Mouse (Mus musculus) cerebellum, postnatal 14 days (tissue): ENCODE results near the gene Lamtor4.
"Not testable (repeated sequence)": the region's sequence is repeated elsewhere in the genome, so short reads cannot be mapped to it uniquely, and the experiment has no call there.

Experiments
- DNase-seq, 2 experiments: peaks; one replicate each; pipeline ENCODE4 v3.0.0; 2021; ENCODE audit warnings: mixed read lengths in 2 of 2

Lamtor4 gene

DNA sequence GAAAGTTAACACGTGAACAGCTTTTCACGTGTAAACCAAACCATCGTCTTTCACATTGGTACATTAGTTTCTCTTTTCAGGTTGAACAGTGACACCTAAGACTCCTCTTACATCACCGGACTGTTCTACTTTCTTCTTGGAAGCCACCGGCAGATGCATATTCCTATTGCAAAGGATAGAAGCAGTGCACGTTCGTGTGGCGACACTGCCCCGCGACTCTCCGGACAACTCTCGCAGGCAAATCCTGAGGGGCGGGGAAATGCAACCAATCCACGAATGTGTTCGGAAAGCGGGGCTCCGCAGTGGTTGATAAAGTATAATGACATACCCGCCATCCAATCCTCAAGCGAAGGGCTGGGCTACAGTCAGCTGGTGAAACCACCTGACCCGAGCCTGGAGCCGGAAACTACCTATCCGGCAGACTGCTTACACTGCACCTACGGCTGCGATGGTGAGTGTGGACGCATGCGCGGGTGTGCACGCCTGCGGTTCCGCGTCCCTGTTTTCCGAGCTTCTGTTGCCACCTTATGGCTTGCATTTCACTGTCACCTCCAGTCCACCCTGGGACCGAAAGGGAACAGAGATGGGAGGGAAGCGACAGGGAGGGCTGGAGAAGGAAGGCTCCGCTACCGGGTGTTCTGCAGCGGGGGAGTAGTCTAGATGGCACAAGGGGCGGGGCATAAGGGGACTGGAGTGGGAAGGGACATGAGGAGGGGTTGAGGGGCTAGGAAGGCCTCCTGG, at the start of gene Lamtor4:
Gene Lamtor4 (plus strand): TSS at position 130 of the 741 bp plus-strand sequence.
- DNase-seq, result peak; percentile 94 to 95

DNA sequence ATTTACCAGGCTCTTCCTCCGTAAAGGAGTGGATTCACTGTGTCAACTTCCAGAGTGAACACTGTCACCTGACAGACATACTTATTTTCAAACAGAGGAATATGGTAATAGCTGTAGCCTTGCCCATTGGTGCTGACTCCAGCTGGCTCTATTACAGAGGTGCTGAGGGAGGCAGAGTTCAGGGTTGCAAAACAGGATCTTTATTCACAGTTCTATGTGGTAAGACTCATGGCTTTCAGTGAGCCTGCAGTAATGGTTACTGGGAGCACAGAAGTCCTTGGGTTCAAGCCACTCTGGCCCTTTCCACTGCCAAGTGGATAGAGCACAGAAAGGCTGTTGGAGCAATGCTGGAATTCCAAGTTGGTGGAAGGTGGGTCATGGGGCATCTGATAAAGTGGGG, 48.0 kb upstream of the Lamtor4 start:
- DNase-seq, result no peak

DNA sequence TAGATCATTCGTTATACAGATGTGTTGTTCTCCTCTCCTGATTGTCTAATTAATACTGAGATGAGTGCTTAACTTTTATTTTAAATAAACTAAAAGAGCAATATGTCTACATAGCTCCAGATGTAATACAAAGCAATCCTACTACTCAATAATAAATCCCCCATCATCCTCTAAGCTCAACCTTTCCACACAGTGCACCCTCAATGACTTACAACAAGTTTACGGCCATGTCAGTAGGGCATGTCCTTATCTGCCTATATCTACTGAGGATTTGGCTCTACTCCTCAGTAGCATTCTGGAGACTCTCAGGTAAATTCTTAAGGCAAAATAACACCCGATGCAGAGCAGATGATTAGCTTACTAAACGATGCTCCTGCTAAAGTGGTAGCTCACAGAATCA, 47.4 kb upstream of the Lamtor4 start:
- DNase-seq, result no peak

DNA sequence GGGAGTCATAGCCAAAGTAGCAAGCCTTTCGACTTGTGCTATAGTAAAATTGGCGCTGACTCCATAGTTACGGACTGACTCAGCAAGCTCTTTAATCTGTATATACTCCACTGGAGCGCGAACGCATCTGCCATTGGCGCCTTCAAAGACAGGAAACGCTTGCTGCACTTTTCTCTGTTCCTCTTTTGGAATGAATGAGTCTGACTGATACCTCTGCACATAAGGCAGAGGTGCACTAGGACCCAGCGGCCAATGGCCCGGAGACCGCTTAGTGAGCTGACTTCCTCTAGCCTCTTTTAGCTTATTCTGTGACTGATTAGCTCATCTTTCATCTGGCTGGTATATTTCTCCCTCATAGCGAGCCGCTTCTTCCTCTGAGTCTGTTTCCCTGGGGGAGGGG, 38.6 kb upstream of the Lamtor4 start:
- DNase-seq, result not testable (repeated sequence)

DNA sequence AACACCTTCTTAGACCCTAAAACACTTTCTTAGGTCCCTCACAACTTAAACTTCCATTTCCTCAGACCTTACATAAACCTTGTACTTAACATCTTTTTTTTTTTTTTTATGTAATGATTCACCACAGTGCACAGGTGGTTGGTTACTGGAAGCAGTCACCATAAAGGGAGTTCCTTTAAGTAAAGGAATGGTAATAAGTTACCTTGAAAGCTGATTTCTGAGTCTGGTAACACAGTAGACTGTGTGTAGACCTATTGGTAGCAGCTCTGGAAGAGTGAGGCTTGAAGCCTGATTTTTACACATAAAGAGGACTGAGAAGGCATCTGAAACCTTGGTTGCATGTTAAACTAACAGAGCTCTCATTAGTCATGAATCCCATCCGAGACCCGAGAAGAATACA, 35.4 kb upstream of the Lamtor4 start:
- DNase-seq, result no peak

DNA sequence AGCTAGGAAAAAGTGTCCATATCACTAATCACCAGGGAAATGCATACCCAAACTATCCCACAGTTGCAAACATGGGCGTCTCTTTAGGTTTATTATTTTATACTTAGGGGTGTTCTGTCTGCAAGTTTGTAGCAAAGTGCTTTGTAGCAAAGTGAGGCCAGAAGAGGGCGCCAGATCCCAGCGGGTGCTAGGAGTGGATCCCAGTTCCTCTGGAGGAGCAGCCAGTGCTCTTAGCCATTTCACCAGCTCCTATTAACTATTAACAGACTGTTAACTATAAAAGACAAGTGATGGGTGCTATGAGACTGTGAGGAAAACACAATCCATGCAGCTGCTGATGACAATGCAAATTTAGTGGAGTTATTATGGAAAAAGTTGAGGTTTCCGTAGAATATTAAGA, 33.2 kb upstream of the Lamtor4 start:
- peak; percentile 85 to 94 for DNase-seq

DNA sequence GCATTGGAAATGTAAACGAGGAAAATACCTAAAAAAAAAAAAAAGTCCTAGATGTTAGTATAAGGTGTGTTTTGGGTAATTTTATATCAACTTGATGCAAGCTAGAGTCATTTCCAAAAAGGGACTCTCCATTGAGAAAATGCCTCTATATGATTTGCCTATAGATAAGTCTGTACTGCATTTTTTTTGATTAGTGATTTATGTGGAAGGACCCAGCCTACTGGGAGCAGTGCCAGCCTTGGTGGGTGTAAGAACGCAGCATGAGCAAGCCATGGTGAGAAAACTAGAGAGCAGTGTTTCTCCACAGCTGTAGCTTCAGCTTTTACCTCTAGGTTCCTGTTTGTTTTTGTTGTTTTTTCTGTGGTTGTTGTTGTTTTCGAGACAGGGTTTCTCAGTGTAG, 32.0 kb upstream of the Lamtor4 start:
- no peak for DNase-seq

DNA sequence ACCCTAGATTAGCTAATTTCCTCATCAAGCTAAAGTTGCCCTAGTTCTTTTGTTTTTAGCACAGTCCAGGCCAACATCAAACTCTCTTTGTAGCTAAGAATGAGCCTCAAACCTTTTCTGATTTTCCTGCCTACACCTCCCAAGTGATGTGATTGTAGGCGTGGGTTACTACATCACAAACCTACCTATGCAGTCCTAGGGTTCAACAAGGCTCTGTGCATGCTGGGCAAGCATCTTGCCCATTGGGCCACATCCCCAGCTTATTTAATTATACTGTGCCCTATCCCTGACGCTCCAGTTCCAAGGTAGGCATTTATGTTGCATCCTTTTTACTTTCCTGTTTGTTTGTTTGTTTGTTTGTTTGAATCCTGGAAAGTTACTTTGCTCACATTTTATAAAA, 29.6 kb upstream of the Lamtor4 start, which contains the start of gene Nxpe5:
Gene Nxpe5 (plus strand): TSS at position 199 of the 400 bp plus-strand sequence.
- no peak for DNase-seq

DNA sequence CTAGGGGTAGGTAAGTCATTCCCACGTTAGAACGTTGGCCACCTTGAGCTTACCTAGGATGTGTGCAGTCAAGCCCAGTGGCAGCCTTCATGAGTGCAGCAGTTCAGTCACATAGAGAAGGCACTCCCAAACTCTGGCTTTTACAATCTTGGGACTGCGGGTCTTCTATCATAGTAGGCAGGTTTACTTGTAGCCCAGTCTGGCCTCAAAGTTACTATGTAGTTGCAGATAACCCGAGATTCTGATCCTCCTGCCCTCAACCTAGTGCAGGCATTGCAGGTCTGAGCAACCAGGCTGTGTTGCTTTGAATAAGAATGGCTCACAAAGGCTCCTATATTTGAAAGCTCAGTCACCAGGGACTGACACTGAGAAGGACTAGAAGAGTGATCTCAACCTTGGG, 28.8 kb upstream of the Lamtor4 start:
- DNase-seq, result no peak

DNA sequence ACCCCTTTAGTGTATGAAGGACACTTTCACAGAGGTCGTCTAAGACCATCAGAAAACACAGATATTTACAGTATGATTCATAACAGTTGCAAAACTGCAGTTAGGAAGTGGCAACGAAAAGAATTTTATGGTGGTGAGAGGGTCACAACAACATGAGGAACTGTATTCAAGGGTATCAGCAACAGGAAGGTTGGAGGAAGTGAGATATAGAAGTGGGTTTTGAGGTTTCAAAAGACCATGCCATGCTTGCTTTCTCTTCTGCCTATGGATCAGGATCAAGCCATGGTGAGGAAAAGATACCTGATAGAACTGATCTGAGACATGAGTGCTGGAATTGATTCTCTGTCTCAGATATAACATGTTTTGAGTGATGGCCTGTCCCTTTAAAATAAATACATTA, 27.9 kb upstream of the Lamtor4 start:
- DNase-seq, result no peak

DNA sequence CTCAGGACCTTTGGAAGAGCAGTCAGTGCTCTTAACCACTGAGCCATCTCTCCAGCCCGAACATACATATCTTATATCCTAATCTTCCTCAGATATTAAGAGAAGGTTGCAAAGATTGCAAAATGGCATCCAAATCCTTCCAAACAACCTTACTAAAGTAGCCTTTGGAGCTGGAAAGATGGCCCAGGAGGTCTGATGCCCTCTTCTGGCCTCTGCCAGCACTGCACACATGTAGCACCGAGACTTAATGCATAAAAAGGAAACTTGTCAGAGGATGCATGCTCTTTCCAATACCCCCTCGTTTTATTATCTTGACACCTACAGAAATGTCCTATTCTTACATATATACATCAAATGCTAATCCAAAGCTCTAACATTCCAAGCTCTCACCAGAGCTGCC, 27.3 kb upstream of the Lamtor4 start:
- DNase-seq, result peak; percentile 56 to 71

DNA sequence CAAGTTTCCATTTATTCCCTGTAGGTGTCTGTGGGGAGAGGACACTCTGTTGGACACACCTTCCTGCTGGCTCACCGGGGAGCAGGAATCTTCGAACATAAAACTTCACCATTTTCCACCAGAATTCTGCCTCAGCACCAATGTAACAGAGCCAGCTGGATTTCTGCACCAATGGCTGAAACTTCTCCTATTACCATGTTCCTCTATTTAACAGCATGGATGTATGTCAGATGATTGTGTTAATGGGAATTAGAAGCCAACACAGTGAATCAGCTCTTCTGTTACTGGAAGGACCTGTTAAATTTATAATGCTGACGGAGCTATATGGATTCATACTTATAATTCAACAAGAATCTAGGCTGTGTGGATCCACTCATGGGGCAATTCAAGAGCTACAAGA, 25.8 kb upstream of the Lamtor4 start:
- no peak for DNase-seq

DNA sequence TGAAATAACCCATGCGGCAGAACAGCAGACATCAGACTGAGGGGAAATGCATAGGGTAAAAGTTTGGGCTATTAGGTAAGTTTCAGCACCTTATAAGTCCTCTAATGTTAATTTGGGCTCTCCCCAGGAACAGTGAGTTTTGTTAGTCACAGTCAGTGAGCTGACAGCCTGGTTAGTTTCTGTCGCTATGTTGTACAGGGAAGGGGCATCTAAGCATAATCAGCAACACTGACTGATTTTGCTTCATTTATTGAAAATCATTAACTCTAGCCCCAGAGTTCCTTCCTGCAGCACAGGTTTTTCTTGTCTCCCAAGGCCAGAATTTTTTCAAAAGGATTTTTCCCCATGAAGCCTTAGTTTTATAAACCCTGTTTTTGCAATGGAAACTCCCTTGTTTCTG, 21.5 kb upstream of the Lamtor4 start:
- DNase-seq, result no peak

DNA sequence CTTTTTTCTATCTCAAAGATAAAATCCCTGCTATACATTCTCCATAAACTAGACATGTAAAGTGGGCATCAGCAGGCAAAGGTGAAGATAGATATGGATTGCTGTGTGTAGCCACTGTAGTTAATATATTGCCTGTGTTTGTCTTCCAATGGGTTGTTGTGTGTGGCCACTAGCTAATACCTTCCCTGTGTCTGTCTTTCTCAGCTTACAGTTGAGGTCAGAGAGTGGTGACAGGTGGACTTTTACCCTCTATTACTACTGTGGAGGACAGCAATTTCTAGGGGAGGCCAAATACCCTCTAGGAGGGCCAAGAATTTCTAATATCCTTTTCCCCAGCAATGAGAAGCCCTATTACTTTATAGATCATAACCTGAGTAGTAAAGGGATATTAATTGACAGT, 21.1 kb upstream of the Lamtor4 start:
- DNase-seq, result no peak

DNA sequence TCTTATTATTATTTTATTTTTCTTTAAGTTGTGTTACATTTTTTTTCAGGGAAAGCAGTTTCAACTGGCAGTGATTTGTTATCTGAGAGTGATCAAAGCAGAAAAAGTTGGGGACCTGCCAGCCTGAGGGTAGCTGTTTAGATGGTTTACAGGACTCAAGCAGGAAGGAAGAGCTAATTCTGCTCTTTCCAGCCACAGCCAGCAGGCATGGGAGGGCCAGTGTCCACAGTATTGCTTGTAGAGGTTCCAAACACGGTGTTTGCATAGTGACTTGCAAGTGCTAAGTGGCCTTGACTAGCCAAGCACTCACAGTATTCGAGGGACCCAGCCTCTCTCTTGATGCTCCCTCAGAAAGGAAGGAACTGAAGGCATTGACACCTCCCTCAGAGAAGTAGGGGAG, 13.8 kb upstream of the Lamtor4 start:
- no peak for DNase-seq

DNA sequence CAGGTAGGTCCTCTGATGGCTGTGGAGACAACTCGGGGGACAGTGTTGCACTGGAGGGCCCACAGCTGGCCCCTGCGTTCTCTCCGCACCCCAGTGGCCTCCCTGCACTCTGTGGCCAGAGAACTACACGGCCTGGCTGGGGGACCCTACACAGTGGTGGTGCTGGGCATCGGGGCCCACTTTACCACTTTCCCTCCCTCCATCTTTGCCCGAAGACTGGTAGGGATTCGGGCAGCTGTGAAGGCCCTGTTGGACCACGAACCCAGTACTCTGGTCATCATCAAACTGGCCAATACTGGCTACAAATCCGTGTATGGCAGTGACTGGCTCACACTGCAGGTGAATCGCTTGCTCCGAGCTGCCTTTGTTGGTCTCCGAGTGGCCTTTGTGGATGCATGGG, 4.1 kb upstream of the Lamtor4 start:
- DNase-seq, result no peak

DNA sequence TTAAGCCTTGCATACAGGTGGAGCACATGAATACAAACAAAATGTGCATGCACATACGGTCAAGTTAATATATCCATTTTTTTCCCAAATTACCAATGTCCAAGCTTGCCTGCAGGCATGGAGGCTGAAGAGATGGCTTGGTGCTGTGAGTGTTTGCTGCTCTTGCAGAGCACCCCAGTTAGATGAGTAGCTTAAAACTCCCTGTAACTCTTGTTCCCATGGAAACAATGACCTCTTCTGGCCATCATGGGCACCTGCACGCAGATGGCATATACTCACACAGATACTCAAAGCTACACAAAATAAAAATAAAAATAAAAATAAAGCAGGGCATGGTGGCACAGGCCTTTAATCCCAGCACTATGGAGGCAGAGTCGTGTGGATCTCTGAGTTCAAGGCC, 2.2 kb upstream of the Lamtor4 start:
- DNase-seq, result no peak

DNA sequence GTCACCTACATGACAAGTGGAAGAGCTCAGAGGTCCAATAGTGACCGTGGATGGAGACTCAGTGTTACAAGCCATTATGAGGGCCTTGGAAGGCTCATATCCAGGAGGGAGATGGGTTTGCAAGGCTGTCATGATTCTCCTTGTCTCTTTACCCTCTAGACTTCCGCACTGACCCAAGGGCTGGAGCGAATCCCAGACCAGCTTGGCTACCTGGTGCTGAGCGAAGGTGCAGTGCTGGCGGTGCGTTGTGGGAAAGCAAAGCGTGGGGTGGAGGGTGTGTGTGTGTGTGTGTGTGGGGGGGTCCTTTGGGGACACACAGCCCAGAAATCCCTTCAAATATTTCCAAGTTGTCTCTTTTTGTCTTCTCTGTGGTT, 799 bp downstream of the Lamtor4 start:
- DNase-seq, result peak in 1 of 2 experiments; percentile 72

DNA sequence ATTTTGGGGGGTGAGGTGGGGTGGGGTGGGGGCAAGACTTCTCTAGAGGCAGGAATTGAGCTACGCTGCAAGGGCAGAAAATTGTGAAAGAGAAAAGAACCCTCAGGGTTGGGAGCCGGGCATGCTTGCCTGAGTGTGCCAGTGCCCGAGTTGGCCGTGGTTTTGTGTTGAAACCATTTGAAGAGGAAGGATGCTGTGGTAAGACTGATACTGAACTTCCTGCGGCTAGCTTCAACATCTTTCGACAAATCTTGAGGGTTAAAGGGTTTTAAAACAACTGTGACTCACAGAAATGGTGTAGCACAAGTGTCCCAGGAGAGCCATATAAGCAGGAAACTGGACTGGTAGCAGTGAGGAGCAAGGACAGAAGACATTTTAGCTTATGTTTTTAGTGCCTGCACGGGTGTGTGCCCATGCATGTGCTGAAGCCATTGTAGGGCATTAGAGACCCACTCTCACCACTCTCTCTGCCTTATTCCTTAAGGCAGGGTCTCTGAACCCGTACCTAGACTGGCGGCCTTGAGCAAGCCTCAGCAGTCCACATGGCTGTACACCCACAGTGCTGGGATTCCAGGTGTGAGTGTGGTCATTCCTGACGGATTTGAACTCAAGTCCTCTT, 1.8 kb downstream of the Lamtor4 start:
- no peak for DNase-seq

DNA sequence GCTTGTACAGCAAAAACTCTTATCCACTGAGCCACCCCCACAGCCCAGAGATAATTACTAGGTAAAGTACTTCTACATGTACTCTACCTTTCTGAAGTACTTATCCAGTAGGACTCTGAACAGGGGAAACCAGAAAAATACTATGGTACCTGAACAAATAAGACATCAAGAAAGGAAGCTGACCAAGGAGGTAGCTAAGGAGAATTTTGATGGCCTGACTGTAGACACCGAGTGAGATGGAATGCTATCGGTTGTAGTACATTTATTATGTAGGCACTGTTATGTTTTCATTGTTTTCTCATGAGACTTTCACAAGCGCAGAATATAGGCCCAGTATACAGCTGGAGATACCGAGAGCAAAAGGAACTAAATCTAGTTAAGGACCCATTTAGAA, 2.3 kb downstream of the Lamtor4 start:
- DNase-seq, result no peak

DNA sequence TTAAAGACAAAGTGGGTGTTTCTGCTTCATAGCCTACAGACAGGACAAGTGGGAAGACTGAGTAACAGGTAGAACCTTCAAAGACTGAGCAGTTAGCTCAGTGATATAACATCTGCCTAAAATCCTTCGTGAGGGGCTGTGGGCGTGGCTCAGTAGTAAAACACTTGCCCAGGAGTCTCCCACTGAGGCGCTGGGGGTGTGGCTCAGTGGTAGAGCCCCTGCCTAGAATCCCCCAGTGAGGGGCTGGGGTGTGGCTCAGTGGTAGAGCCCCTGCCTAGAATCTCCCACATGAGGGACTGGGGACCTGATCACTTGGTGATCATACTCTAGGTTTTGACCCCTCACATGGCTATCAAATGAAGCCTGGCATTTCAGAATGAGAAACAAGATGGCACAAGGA, 2.8 kb downstream of the Lamtor4 start:
- DNase-seq, result no peak

DNA sequence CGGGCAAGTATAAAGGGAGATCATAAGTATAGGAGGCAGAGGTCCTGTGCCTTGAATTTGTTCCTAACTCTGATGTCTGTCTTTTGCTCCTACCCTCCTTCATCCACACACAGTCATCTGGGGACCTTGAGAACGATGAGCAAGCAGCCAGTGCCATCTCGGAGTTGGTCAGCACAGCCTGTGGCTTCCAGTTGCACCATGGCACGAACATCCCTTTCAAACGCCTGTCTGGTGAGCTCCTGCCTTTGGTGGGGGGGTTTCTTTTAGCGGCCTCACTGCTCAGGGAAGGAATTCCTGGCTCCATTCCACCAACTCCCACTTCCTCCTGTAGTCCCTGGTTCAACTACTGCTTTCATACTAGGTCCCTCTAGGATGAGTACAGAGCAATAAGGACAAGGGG, 3.3 kb downstream of the Lamtor4 start:
- DNase-seq, result no peak

DNA sequence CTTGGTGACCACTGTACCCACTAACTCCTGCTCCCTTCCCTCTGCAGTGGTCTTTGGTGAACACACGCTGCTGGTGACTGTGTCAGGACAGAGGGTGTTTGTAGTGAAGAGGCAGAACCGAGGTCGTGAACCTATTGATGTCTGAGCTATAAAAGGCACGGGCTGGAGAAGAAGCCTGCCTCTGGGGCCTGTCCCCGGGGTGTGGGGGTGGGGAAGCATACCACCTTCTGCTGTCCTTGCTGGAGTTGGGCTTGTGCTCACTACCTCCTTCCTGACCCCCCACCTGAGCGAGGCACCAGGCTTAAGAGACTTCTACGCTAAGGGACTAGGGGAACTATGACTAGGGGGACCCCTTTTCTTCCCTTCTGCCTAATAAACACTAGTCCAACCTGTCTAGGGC, 3.7 kb downstream of the Lamtor4 start:
- no peak for DNase-seq

DNA sequence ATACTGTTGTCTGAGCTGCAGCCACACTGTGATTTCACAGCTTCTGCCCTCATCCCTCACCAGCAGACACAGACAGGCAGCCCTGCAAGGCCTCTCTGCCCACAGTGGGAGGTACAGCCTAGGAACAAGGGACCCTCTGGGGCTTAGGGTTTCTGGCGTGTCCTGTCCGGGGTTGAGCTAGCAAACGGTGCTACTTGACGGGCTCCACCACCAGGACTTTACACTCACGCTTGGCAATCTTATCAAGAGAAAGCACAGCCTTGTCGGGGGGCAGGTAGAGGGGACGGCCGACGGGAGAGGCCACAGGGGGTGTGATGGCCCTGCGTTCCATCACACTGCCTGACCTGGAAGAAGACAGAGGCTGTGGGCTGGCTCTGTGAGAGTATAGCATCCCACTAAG, 4.8 kb downstream of the Lamtor4 start:
- no peak for DNase-seq

DNA sequence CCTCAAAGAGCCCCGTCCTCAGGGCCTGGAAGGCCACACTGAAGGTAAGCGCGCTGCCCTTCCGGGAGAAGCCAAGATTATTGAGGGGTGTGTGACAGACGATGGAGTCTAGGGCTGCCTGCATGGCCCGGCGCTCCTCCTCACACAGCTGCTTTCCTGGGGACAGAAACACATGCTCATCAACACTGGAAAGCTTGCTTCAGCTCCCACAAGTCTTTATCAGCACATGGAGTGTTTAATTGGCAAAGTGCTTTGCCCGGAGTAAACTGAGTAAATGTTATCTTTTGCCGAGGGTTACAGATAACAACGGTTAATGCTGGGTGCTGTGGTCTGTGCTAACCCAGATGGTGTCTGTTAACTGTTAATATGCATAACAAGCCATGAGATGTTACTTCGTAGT, 5.6 kb downstream of the Lamtor4 start:
- DNase-seq, result no peak
